Mouse (Mus musculus): ENCODE measurements around the gene Ccnd3. TPM values are rescaled to one million over a fixed set of nuclear protein-coding genes. Genes with fewer than 3 reads are reported as not detected.

The Ccnd3 gene
- total and polyA plus RNA-seq, 3 experiments: 143 to 568 TPM; not detected in 1

GRCm38 (mm10) chr17:47529595-47529994 lies 24.7 kb downstream of the Ccnd3 start:
- Histone ChIP-seq H3K9me3 (replicated peaks; ENCODE audit: insufficient read depth, low read length) (no peaks in the 10 kb centered on the region), H3K79me2 (ENCODE audit: control insufficient read depth, insufficient read depth, low read length, poor library complexity) (no peaks in the 10 kb centered on the region), H3K4me1 (ENCODE audit: control insufficient read depth in 1 of 2, insufficient read depth in 2 of 2, low read length in 2 of 2) (peaks cover 0 to 8% of the 10 kb centered on the region in 2 experiments; a peak in 3 of 4 replicates), H3K27ac (ENCODE audit: control insufficient read depth, low read depth, low read length) (no peak overlapping the region), H3K36me3 (ENCODE audit: control insufficient read depth in 1 of 2, insufficient read depth in 2 of 2, low read length in 2 of 2) (peaks cover 0 to 4% of the 10 kb centered on the region in 2 experiments; a peak in 2 of 4 replicates), H3K4me3 (ENCODE audit: control insufficient read depth in 1 of 2, insufficient read depth in 1 of 2, low read depth in 2 of 2, low read length in 2 of 2) (no peak overlapping the region), H3K27me3 (ENCODE audit: control insufficient read depth in 1 of 2, insufficient read depth in 2 of 2, low read length in 2 of 2) (no peaks in the 10 kb centered on the region), H3K9ac (ENCODE audit: control insufficient read depth, low read depth, low read length, poor library complexity, severe bottlenecking) (no peak overlapping the region)
- no peak for DNase-seq (ENCODE audit: low read depth, low spot score)
- TF ChIP-seq MAX (IDR thresholded peaks at IDR 0.05; ENCODE audit: low read length): no peak
- no peak for TF ChIP-seq RCOR1 (IDR thresholded peaks at IDR 0.05; ENCODE audit: low read depth, low read length)
- no peak for TF ChIP-seq MYB (IDR thresholded peaks at IDR 0.05; ENCODE audit: low read depth, low read length)
- no peak for TF ChIP-seq CTCF (IDR thresholded peaks at IDR 0.05 in 2 of 3, conservative IDR thresholded peaks at IDR 0.05 in 1 of 3; ENCODE audit: control insufficient read depth in 1 of 3, insufficient read depth in 1 of 3, low read depth in 2 of 3, low read length in 3 of 3, poor library complexity in 1 of 3, severe bottlenecking in 1 of 3)
- TF ChIP-seq ZMIZ1 (IDR thresholded peaks at IDR 0.05; ENCODE audit: low read depth, low read length): no peak
- no peak for TF ChIP-seq CHD2 (IDR thresholded peaks at IDR 0.05; ENCODE audit: low read length)
- TF ChIP-seq POLR2AphosphoS2 (IDR thresholded peaks at IDR 0.05; ENCODE audit: low read length): no peak
- no peak for TF ChIP-seq GATA1 (IDR thresholded peaks at IDR 0.05; ENCODE audit: low read depth, low read length)
- TF ChIP-seq GABPA (IDR thresholded peaks at IDR 0.05; ENCODE audit: low read depth, low read length): no peak
- no peak for TF ChIP-seq CHD1 (IDR thresholded peaks at IDR 0.05; ENCODE audit: low read depth, low read length)
- no peak for TF ChIP-seq RAD21 (IDR thresholded peaks at IDR 0.05; ENCODE audit: low read depth, low read length)
- TF ChIP-seq MYC (IDR thresholded peaks at IDR 0.05; ENCODE audit: low read depth, low read length): no peak
- no peak for TF ChIP-seq TAL1 (IDR thresholded peaks at IDR 0.05; ENCODE audit: low read length)
- TF ChIP-seq HCFC1 (IDR thresholded peaks at IDR 0.05; ENCODE audit: low read depth, low read length): no peak
- TF ChIP-seq JUND (IDR thresholded peaks at IDR 0.05; ENCODE audit: low read depth, low read length): no peak

- Histone ChIP-seq H3K9ac (ENCODE audit: control insufficient read depth, low read depth, low read length, poor library complexity, severe bottlenecking) (no peak overlapping the region), H3K9me3 (replicated peaks; ENCODE audit: insufficient read depth, low read length) (no peaks in the 10 kb centered on the region), H3K27ac (ENCODE audit: control insufficient read depth, low read depth, low read length) (no peak overlapping the region), H3K36me3 (ENCODE audit: control insufficient read depth in 1 of 2, insufficient read depth in 2 of 2, low read length in 2 of 2) (peaks cover 0 to 14% of the 10 kb centered on the region in 2 experiments; a peak in 2 of 4 replicates), H3K79me2 (ENCODE audit: control insufficient read depth, insufficient read depth, low read length, poor library complexity) (no peaks in the 10 kb centered on the region), H3K27me3 (ENCODE audit: control insufficient read depth in 1 of 2, insufficient read depth in 2 of 2, low read length in 2 of 2) (no peaks in the 10 kb centered on the region), H3K4me3 (ENCODE audit: control insufficient read depth in 1 of 2, insufficient read depth in 1 of 2, low read depth in 2 of 2, low read length in 2 of 2) (no peak overlapping the region), H3K4me1 (ENCODE audit: control insufficient read depth in 1 of 2, insufficient read depth in 2 of 2, low read length in 2 of 2) (peaks cover 13 to 15% of the 10 kb centered on the region in 2 experiments)
- TF ChIP-seq MYB (IDR thresholded peaks at IDR 0.05; ENCODE audit: low read depth, low read length) (no peak), USF1 (IDR thresholded peaks at IDR 0.05; ENCODE audit: low read depth, low read length) (no peak), GATA1 (IDR thresholded peaks at IDR 0.05; ENCODE audit: low read depth, low read length) (no peak), EP300 (IDR thresholded peaks at IDR 0.05; ENCODE audit: low read depth in 1 of 2, low read length in 2 of 2) (no peak), MAFK (IDR thresholded peaks at IDR 0.05; ENCODE audit: borderline replicate concordance, low read depth, low read length) (no peak), MXI1 (IDR thresholded peaks at IDR 0.05; ENCODE audit: low read depth, low read length) (no peak), TBP (IDR thresholded peaks at IDR 0.05; ENCODE audit: low read depth, low read length) (no peak), MAZ (IDR thresholded peaks at IDR 0.05; ENCODE audit: low read depth, low read length) (no peak), RAD21 (IDR thresholded peaks at IDR 0.05; ENCODE audit: low read depth, low read length) (no peak), SMC3 (IDR thresholded peaks at IDR 0.05; ENCODE audit: low read depth, low read length) (no peak), ZNF384 (IDR thresholded peaks at IDR 0.05; ENCODE audit: low read depth, low read length) (no peak), RCOR1 (IDR thresholded peaks at IDR 0.05; ENCODE audit: low read depth, low read length) (no peak)
- DNase-seq (ENCODE audit: low read depth, low spot score): no peak
Measured at GRCm38 (mm10) chr17:47531387-47531818, 26.6 kb downstream of the Ccnd3 start.

Data from MEL (cell line).